Mouse (Mus musculus) thymus, adult 2 months (tissue): ENCODE measurements at regions not wholly inside any gene's neighbourhood (a gene's known extent, or its start where the extent isn't known, plus 50 kb on each side); places are given as distances from the start of the nearest gene placed in this dataset.

ENCODE experiments used
- CTCF ChIP-seq: fragments of 200-500 bp; IDR thresholded peaks from 2 replicates; pipeline ENCODE4 v1.5.1; 2012; ENCODE audit warnings: mild to moderate bottlenecking, control low read depth, low read length, moderate library complexity, borderline replicate concordance; ENCODE audit not compliant: control insufficient read depth, poor library complexity, insufficient read depth; ENCODE audit errors: extremely low read depth
- POLR2A ChIP-seq: fragments of 200-500 bp; IDR thresholded peaks from 2 replicates; pipeline ENCODE4 v1.6.1; 2012; ENCODE audit warnings: mild to moderate bottlenecking, low read length, control low read depth, moderate library complexity; ENCODE audit not compliant: control insufficient read depth, poor library complexity, insufficient read depth; ENCODE audit errors: extremely low read depth

GRCm38 (mm10) chr8:9139781-9140180 is 449.5 kb upstream of the Arglu1 start:
- TF ChIP-seq CTCF (no peak), POLR2A (no peak)
